Mouse (Mus musculus): ENCODE data around the gene Igf2r. TPM values are rescaled to one million over a fixed set of nuclear protein-coding genes. Genes with fewer than 3 reads are reported as not detected.

Gene Igf2r
- polyA plus RNA-seq, 1 experiment from 2014 or later: 70.4 TPM

DNA sequence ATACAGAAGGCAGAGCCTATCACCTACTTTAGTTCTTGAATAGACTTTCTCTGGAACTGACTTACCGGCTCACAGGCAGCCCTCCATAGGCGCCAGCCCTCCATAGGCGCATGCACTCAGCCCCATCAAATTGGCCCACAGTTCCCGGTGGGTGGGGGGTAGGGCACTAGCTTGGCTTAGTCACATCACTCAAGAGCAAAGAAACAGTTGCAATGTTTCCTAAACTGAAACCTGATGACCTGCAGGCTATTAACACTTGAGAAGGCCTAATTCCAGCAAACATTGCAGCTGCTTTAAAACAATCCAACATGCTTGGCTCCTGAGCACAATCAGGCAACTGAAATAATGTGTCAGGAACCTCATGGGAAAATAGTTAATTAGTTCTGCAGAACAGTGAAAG is 18.2 kb downstream of the Igf2r start:
- ATAC-seq: no peak
- in situ Hi-C loops (cut with MboI; ENCODE audit: low pct_unique_long_range_greater_than_20kb): no loop called here
- no peaks in the 10 kb centered on the region for H3K27me3 ChIP-seq
- CTCF ChIA-PET: interaction anchor here (0.7 to 1.5 kb wide), 4 partner anchors 12 to 58 kb away, joined by 3 read pairs; no protein-coding TSS in a partner anchor
- TF ChIP-seq CTCF (IDR thresholded peaks at IDR 0.05): no peak
- POLR2A ChIA-PET: interaction anchor here (1.6 kb wide), 1 partner anchor 15 kb away, joined by 5 read pairs; no protein-coding TSS in a partner anchor
- DNase-seq (ENCODE audit: low read depth, low spot score): no peak

DNA sequence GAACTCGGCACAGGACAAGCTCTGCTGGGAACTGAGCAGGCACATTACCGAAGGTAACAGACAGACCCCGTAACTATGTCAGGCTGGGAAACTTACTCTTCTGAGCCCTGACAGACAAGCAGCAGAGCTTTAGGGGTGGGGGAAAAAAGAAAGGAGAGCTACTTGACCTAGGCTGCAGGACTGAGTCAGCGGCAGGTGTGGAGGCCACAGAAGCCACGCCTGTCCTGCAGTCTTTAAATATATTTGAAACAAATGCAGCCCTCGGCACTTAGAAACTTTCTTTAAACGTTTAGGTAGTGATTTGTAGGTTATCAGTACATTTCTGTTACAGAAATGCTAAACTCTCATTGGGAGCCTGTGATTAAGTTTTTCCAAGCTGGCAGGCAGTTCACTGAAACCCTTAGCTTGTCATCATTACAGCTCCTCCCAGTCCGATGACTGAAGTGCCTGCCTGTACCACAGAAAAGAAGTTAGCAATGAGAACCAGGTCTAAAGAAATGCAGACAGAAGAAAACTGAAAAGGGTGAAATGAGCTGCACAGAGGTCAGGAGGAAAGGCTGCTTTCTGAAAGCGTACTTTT is 18.8 kb downstream of the Igf2r start:
- TF ChIP-seq CTCF (IDR thresholded peaks at IDR 0.05): no peak
- in situ Hi-C loops (cut with MboI; ENCODE audit: low pct_unique_long_range_greater_than_20kb): no loop called here
- no peak for ATAC-seq
- no peak for DNase-seq (ENCODE audit: low read depth, low spot score)
- ChIA-PET POLR2A (interaction anchor here (1.6 kb wide), 1 partner anchor 16 kb away, joined by 5 read pairs; no protein-coding TSS in a partner anchor), CTCF (interaction anchor here (0.7 to 1.5 kb wide), 4 partner anchors 11 to 59 kb away, joined by 3 read pairs; no protein-coding TSS in a partner anchor)
- H3K27me3 ChIP-seq: no peaks in the 10 kb centered on the region

DNA sequence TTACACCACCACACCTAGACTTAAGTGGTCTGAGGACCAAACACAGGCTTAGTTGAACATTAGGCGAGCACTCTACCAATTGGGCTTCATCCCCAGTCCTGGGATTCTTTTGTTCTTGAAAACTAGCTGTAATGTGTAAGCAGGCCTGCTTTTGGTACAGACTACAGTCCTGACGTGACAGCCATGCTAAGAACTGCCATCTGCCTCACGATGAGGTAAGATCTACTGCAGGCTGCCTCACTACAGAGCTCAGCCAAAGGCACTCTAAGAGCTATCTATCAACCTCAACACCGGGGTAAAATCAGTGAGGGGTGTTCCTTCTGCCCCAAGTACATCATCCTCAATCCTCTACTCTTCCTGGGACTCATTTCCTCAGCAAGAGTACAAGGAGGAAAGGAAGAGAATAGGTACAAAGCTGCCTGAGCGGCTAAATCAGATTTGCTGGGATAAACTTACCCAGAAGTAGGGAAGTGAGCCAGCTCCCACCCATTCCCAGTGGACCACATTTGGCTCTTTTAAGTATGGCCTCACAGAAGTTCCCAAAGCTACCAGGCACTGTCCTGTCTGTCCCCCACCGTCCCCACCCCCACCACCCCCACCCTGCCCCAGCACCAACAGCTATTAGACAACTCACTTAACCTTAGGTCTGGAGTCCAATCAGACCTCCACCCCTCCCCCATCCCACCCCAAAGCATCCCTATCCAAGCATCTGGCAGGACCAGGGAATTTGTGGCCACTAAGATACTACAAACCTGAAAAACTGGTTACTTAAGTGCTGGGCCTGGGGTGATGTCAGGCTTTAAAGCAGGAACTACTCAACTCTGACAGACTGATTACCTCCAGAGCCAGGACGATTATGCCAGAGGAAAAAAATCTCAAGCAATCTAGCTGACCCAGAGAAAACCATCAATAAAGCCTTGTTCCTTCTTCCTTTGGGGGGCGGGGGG is 19.8 kb downstream of the Igf2r start:
- DNase-seq (ENCODE audit: low read depth, low spot score): no peak
- ChIA-PET POLR2A (interaction anchor here (0.5 to 1.6 kb wide), 2 partner anchors 17 to 55 kb away, joined by 3 to 5 read pairs; no protein-coding TSS in a partner anchor), CTCF (no interaction called here)
- TF ChIP-seq CTCF (IDR thresholded peaks at IDR 0.05): no peak
- ATAC-seq: peak; percentile 73
- H3K27me3 ChIP-seq: no peaks in the 10 kb centered on the region
- in situ Hi-C loops (cut with MboI; ENCODE audit: low pct_unique_long_range_greater_than_20kb): no loop called here

DNA sequence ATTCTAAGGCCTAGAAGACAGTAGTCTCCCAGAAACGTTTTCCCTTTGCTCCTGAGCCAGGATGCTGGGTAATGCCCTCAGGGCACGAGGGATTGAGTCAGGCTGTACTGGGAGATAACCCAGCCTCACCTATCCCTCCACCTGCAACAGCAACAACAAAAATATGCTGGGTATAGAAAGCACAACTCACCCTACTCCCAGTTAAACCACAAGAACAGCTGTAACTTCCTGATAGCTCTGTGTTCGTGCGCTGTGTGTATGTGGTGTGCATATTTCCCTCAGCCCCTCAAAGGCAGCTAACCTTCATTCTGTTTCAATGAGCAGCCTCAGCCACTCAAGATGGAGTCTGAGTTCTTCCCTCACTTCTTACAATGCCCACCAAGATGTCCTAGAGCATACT is 23.7 kb downstream of the Igf2r start:
- POLR2A ChIA-PET: no interaction called here
- CTCF ChIA-PET: no interaction called here
- DNase-seq (ENCODE audit: low read depth, low spot score) (no peak), ATAC-seq (no peak)
- in situ Hi-C loops (cut with MboI; ENCODE audit: low pct_unique_long_range_greater_than_20kb): no loop called here
- TF ChIP-seq CTCF (IDR thresholded peaks at IDR 0.05): no peak
- no peaks in the 10 kb centered on the region for H3K27me3 ChIP-seq

DNA sequence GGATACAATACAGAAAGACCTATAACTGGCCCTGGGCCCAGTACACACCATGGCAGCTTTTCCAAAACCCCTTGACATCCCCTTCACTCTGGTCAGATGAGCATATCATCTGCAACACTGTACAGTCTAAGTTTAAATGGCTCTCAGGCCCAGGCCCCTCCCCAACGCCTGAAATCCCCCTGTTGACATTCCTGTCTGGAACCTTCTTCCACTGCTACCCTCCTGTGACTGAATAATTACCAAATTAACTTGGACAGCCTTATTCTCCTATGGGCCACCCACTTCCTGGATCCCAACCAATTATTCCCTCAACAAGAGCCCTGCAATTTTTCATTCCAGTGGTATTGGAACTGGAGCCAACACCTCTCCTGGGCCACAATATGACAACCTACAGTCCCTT is 25.4 kb downstream of the Igf2r start:
- CTCF ChIA-PET: interaction anchor here (1.2 kb wide), 1 partner anchor 9 kb away, joined by 3 read pairs; no protein-coding TSS in a partner anchor
- POLR2A ChIA-PET: no interaction called here
- TF ChIP-seq CTCF (IDR thresholded peaks at IDR 0.05): no peak
- no peaks in the 10 kb centered on the region for H3K27me3 ChIP-seq
- DNase-seq (ENCODE audit: low read depth, low spot score): no peak
- in situ Hi-C loops (cut with MboI; ENCODE audit: low pct_unique_long_range_greater_than_20kb): no loop called here
- no peak for ATAC-seq

DNA sequence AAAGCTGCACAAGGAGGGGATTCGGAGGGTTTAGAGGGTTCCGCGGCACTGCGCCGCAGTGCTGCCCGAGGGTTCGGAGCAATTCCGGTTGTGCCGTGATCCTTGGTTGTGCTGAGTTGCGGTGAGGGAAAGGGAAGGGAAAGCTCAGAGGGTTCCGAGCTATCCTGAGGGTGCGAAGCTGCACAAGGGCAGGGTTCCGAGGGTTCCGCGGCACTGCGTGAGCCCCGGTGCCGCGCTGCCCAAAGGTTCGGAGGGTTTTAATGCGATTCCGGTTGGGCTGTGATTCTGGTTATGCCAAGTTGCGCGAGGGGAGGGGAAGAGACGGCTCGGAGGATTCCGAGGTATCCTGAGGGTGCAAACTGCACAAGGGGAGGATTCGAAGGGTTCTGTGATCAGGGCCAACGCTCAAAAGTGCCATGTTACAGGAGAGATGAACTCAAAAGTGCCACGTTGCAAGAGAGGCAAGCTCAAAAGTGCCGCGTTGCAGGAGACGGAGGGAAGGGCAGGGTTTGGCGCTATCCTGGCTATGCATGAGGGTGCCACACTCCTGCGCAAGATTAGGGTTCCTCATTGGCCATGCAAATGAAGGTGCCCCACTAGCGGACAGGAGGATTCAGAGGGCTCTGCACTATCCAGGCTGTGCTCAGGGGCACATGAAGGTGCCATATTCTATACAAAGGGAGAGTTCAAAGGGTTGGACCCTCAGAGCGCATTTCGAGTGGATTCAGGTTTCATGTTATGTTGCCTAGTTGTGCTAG is 27.1 kb downstream of the Igf2r start:
- ATAC-seq: no peak

DNA sequence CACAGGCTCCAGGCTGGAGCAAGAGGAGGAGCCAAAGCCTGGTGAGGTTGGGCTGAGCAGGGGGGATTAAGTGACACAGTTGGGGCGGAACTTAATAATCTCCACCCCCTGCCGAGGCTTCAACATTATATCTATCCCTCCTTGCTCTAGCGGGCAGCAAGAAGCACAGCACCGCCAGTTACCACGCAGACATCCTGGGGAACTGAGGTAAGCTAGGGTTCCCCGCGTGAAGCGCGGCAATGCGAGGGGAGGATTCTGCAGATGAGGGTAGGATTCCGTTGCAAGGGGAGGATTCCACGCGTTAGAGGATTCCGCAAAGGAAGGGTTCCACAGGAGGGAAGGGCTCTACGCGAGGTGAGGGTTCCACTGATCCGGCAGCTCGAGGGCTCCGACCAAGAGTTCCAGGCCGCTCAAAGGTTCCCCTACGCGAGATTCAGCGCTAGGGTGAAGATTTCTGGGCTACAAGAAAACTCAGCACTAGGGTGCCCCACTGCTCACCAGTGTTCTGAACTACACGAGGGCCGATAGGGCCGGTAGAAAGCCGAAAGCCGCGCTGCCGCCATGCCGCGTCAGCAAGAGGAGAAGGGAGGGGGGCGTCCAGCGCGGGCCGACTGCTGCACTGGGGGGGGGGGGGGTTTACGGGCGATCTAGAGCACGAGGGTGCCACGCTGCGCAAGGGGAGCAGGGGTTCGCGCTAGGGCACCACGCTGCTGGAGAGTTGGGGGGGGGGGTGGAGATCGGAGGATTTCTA is 28.1 kb downstream of the Igf2r start:
- POLR2A ChIA-PET: interaction anchor here (0.6 kb wide), 1 partner anchor 28 kb away, joined by 3 read pairs; no protein-coding TSS in a partner anchor
- in situ Hi-C loops (cut with MboI; ENCODE audit: low pct_unique_long_range_greater_than_20kb): no loop called here

More for the DNA sequence above, 27.1 kb downstream of the Igf2r start:
- in situ Hi-C loops (cut with MboI; ENCODE audit: low pct_unique_long_range_greater_than_20kb): no loop called here
- DNase-seq (ENCODE audit: low read depth, low spot score): no peak
- no peaks in the 10 kb centered on the region for H3K27me3 ChIP-seq
- no peak for TF ChIP-seq CTCF (IDR thresholded peaks at IDR 0.05)
- CTCF ChIA-PET: no interaction called here
- POLR2A ChIA-PET: no interaction called here

DNA sequence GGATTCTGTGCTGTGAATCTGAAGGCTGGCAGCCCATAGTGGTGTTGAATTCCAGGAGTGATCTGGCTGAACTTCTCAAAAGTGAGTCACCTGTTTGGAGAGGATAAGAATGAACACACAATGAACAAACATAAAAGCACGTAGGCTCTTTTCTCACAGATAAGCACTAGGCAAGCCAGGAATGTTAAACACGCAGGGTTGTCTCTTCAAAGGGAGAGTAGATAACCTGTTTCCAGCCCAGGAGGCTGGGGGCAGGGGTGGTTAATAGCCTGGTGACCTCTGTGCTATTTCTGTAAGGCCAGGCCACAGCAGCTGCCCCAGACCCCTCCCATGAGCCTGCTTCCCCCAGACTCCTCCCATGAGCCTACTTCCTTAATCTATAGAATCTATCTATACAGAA is 29.1 kb downstream of the Igf2r start:
- DNase-seq (ENCODE audit: low read depth, low spot score): no peak
- CTCF ChIA-PET: interaction anchor here (1.0 kb wide), 1 partner anchor 11 kb away, joined by 3 read pairs; no protein-coding TSS in a partner anchor
- POLR2A ChIA-PET: interaction anchor here (0.6 kb wide), 1 partner anchor 27 kb away, joined by 3 read pairs; no protein-coding TSS in a partner anchor
- ATAC-seq: no peak
- H3K27me3 ChIP-seq: no peaks in the 10 kb centered on the region
- in situ Hi-C loops (cut with MboI; ENCODE audit: low pct_unique_long_range_greater_than_20kb): no loop called here
- TF ChIP-seq CTCF (IDR thresholded peaks at IDR 0.05): no peak

More for the DNA sequence above, 28.1 kb downstream of the Igf2r start:
- CTCF ChIA-PET: no interaction called here
- TF ChIP-seq CTCF (IDR thresholded peaks at IDR 0.05): no peak
- ATAC-seq (no peak), DNase-seq (ENCODE audit: low read depth, low spot score) (no peak)
- no peaks in the 10 kb centered on the region for H3K27me3 ChIP-seq

DNA sequence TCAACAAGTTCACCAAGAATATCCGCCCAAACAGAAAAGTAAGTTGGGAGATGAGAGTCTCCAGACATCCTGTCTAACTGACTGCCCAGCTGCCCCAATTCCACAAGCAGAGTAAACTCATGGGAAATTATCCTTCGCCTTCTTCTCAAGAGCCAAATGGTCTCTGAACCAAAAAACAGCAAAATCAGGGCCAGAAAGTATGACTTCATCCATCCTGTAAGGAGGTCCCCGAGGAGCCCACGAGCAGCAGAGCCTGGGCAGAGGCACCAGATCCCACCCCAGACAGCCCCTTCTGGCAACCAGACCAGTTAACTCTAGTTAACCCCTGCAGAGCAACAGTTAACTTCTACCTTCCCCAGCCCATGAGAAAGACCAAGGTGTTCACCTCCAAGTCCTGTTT is 29.9 kb downstream of the Igf2r start:
- in situ Hi-C loops (cut with MboI; ENCODE audit: low pct_unique_long_range_greater_than_20kb): no loop called here

More for the DNA sequence above, 29.9 kb downstream of the Igf2r start:
- ATAC-seq: no peak
- TF ChIP-seq CTCF (IDR thresholded peaks at IDR 0.05): no peak
- ChIA-PET POLR2A (no interaction called here), CTCF (interaction anchor here (1.0 to 1.4 kb wide), 3 partner anchors 11 to 23 kb away, joined by 3 read pairs; no protein-coding TSS in a partner anchor)
- no peak for DNase-seq (ENCODE audit: low read depth, low spot score)
- no peaks in the 10 kb centered on the region for H3K27me3 ChIP-seq

Measured in Patski (cell line).